Mouse (Mus musculus) heart, embryonic 13.5 days (tissue): ENCODE data around the gene Palm3. TPM values are rescaled to one million over a fixed set of nuclear protein-coding genes. Genes with fewer than 3 reads are reported as not detected.
A peak's percentile ranks its signal among the peaks of the same experiment; 100 is the strongest.
"Not testable (repeated sequence)": the region's sequence is repeated elsewhere in the genome, so short reads cannot be mapped to it uniquely, and the experiment has no call there.

Source experiments
- ATAC-seq: fragments of 200-750 bp; cut with Nextera tagmentation; 2 replicates; pipeline ENCODE4 v1.8.0; 2017; ENCODE audit warnings: moderate TSS enrichment; ENCODE audit not compliant: insufficient number of reproducible peaks, low FRiP score, low TSS enrichment; ENCODE audit errors: extremely low read depth
- H3K27ac ChIP-seq: fragments of 300-500 bp; sonication (generic); replicated peaks from 2 replicates; pipeline ENCODE4 v1.5.1; 2015; ENCODE audit warnings: moderate library complexity, mild to moderate bottlenecking, inconsistent platforms
- H3K27me3 ChIP-seq: fragments of 300-500 bp; sonication (generic); replicated peaks from 2 replicates; pipeline ENCODE4 v1.6.1; 2015; ENCODE audit warnings: mild to moderate bottlenecking, inconsistent platforms
- H3K36me3 ChIP-seq: fragments of 300-500 bp; sonication (generic); 2 replicates; pipeline ENCODE4 v1.6.1; 2015; ENCODE audit warnings: mild to moderate bottlenecking, inconsistent platforms
- H3K4me1 ChIP-seq: fragments of 300-500 bp; sonication (generic); 2 replicates; pipeline ENCODE4 v1.6.1; 2015; ENCODE audit warnings: inconsistent platforms
- H3K4me2 ChIP-seq: fragments of 300-500 bp; sonication (generic); 2 replicates; pipeline ENCODE4 v1.6.1; 2015; ENCODE audit warnings: inconsistent platforms, mild to moderate bottlenecking, moderate library complexity
- H3K4me3 ChIP-seq: fragments of 300-500 bp; sonication (generic); 2 replicates; pipeline ENCODE4 v1.5.1; 2015; ENCODE audit warnings: moderate library complexity, mild to moderate bottlenecking, inconsistent platforms
- H3K9ac ChIP-seq: fragments of 300-500 bp; sonication (generic); 2 replicates; pipeline ENCODE4 v1.6.1; 2015; ENCODE audit warnings: inconsistent platforms, mild to moderate bottlenecking, moderate library complexity
- H3K9me3 ChIP-seq: fragments of 300-500 bp; sonication (generic); 2 replicates; pipeline ENCODE4 v1.6.1; 2016; ENCODE audit warnings: inconsistent platforms
- WGBS: fragments of 180-500 bp; shearing (Covaris S2); methylation state at CpG from one replicate; pipeline ENCODE4 v1.1.7; 2015; ENCODE audit warnings: mixed read lengths; 5-methylcytosine and 5-hydroxymethylcytosine counted together
- polyA plus RNA-seq: library from polyadenylated mRNA; unstranded; fragments of >200 nt; fragmentation: Nextera tagmentation; extraction: Ambion mirVana; gene quantifications from 2 replicates; pipeline ENCODE4 v1.2.1, GENCODE M21; 2015

Palm3 gene
- polyA plus RNA-seq, 1 experiment from 2014 or later: 1.6 TPM

GRCm38 (mm10) chr8:83998231-83999056 lies 22.8 kb upstream of the Palm3 start:
- Histone ChIP-seq H3K36me3 (peaks cover 56% of the 10 kb centered on the region), H3K9me3 (no peaks in the 10 kb centered on the region), H3K4me3 (peak overlapping the region; percentile 83), H3K27me3 (peaks cover 16% of the 10 kb centered on the region), H3K4me1 (peaks cover 30% of the 10 kb centered on the region), H3K9ac (peak overlapping the region; percentile 93), H3K27ac (peak overlapping the region; percentile 88), H3K4me2 (peak overlapping the region; percentile 91)
- 2% methylated on average over 60 of the region's 92 CpGs for WGBS
- 0 out of 2 replicates have a peak, but pooled peaks have one; percentile 1 for ATAC-seq

- peak overlapping the region; percentile 93 for H3K9ac ChIP-seq
- H3K9me3 ChIP-seq: no peaks in the 10 kb centered on the region
- WGBS: 65% methylated on average over 16 of the region's 16 CpGs
- no peak for ATAC-seq
- peak overlapping the region; percentile 88; the same call in 1 of the 2 replicates for H3K27ac ChIP-seq
- peak overlapping the region; percentile 91 for H3K4me2 ChIP-seq
- H3K4me1 ChIP-seq: peaks cover 38% of the 10 kb centered on the region
- H3K36me3 ChIP-seq: peaks cover 49% of the 10 kb centered on the region
- H3K27me3 ChIP-seq: peaks cover 16% of the 10 kb centered on the region
- H3K4me3 ChIP-seq: peak overlapping the region; percentile 83
These were observed 22.1 kb upstream of the Palm3 start for GRCm38 (mm10) chr8:83999057-83999705.

- Histone ChIP-seq H3K27ac (no peak overlapping the region), H3K4me2 (no peak overlapping the region; the same call in 1 of the 2 replicates), H3K4me3 (peak overlapping the region; percentile 83; the same call in 1 of the 2 replicates), H3K9me3 (no peaks in the 10 kb centered on the region), H3K27me3 (peaks cover 16% of the 10 kb centered on the region), H3K4me1 (peaks cover 40% of the 10 kb centered on the region), H3K9ac (peak overlapping the region; percentile 93), H3K36me3 (peaks cover 42% of the 10 kb centered on the region)
- ATAC-seq: no peak
- WGBS: 90% methylated on average over 2 of the region's 2 CpGs
These were observed 21.4 kb upstream of the Palm3 start for GRCm38 (mm10) chr8:83999825-84000224.

GRCm38 (mm10) chr8:84001281-84002000 lies 19.8 kb upstream of the Palm3 start, which contains the start of gene 1700067K01Rik:
Gene 1700067K01Rik (plus strand): TSS chr8:84001502.
- H3K27ac ChIP-seq: no peak within 1 kb of the TSS
- peaks cover 36% of the 10 kb centered on the region for H3K36me3 ChIP-seq
- 43% methylated on average over 61 of the region's 61 CpGs for WGBS
- H3K4me3 ChIP-seq: peak within 1 kb of the TSS; percentile 20
- peak within 1 kb of the TSS; percentile 59 for H3K9ac ChIP-seq
- peak within 1 kb of the TSS; percentile 38 for H3K4me2 ChIP-seq
- ATAC-seq: no peak
- H3K27me3 ChIP-seq: peaks cover 16% of the 10 kb centered on the region
- no peaks in the 10 kb centered on the region for H3K9me3 ChIP-seq
- H3K4me1 ChIP-seq: peaks cover 37% of the 10 kb centered on the region

- WGBS: 65% methylated on average over 12 of the region's 12 CpGs
- Histone ChIP-seq H3K4me3 (peak overlapping the region; percentile 72; the same call in 1 of the 2 replicates), H3K36me3 (peaks cover 36% of the 10 kb centered on the region), H3K4me2 (no peak overlapping the region), H3K4me1 (peaks cover 36% of the 10 kb centered on the region), H3K9me3 (no peaks in the 10 kb centered on the region), H3K27ac (no peak overlapping the region), H3K27me3 (peaks cover 16% of the 10 kb centered on the region), H3K9ac (peak overlapping the region; percentile 37; the same call in 1 of the 2 replicates)
- no peak for ATAC-seq
These were observed 18.2 kb upstream of the Palm3 start for GRCm38 (mm10) chr8:84002957-84003611.

- Histone ChIP-seq H3K4me3 (peak overlapping the region; percentile 72), H3K36me3 (peaks cover 36% of the 10 kb centered on the region), H3K4me2 (peak overlapping the region; percentile 95), H3K9ac (peak overlapping the region; percentile 90), H3K27me3 (peaks cover 16% of the 10 kb centered on the region), H3K27ac (peak overlapping the region; percentile 80), H3K4me1 (peaks cover 34% of the 10 kb centered on the region), H3K9me3 (no peaks in the 10 kb centered on the region)
- ATAC-seq: no peak
- WGBS: 73% methylated on average over 6 of the region's 6 CpGs
These were observed 17.5 kb upstream of the Palm3 start for GRCm38 (mm10) chr8:84003612-84004246.

- Histone ChIP-seq H3K4me3 (peak overlapping the region; percentile 72), H3K9me3 (no peaks in the 10 kb centered on the region), H3K4me1 (peaks cover 25% of the 10 kb centered on the region), H3K9ac (peak overlapping the region; percentile 90), H3K27me3 (peaks cover 19% of the 10 kb centered on the region), H3K27ac (peak overlapping the region; percentile 80), H3K4me2 (peak overlapping the region; percentile 95), H3K36me3 (peaks cover 30% of the 10 kb centered on the region)
- WGBS: 1% methylated on average over 30 of the region's 30 CpGs
- ATAC-seq: peak; percentile 77; the same call in 1 of the 2 replicates
These were observed 16.6 kb upstream of the Palm3 start for GRCm38 (mm10) chr8:84004533-84005201.

- H3K4me1 ChIP-seq: peaks cover 29% of the 10 kb centered on the region
- not testable (repeated sequence) for ATAC-seq, H3K9me3 ChIP-seq, H3K9ac ChIP-seq, H3K27ac ChIP-seq, H3K4me3 ChIP-seq
- WGBS: 91% methylated on average over 7 of the region's 7 CpGs
- peak overlapping the region; percentile 95; the same call in 1 of the 2 replicates for H3K4me2 ChIP-seq
- peaks cover 25% of the 10 kb centered on the region for H3K27me3 ChIP-seq
- H3K36me3 ChIP-seq: peaks cover 22% of the 10 kb centered on the region
These were observed 15.8 kb upstream of the Palm3 start for GRCm38 (mm10) chr8:84005502-84005901.

- H3K4me1 ChIP-seq: peaks cover 43% of the 10 kb centered on the region
- no peak overlapping the region for H3K9ac ChIP-seq
- H3K9me3 ChIP-seq: no peaks in the 10 kb centered on the region
- 27% methylated on average over 7 of the region's 7 CpGs for WGBS
- ATAC-seq: no peak
- H3K4me3 ChIP-seq: no peak overlapping the region
- H3K4me2 ChIP-seq: no peak overlapping the region
- no peak overlapping the region for H3K27ac ChIP-seq
- no peaks in the 10 kb centered on the region for H3K36me3 ChIP-seq
- peaks cover 39% of the 10 kb centered on the region for H3K27me3 ChIP-seq
These were observed 12.9 kb upstream of the Palm3 start for GRCm38 (mm10) chr8:84008362-84008761.

- WGBS: 3% methylated on average over 11 of the region's 11 CpGs
- Histone ChIP-seq H3K4me1 (peaks cover 33% of the 10 kb centered on the region), H3K4me2 (peak overlapping the region; percentile 38), H3K9me3 (no peaks in the 10 kb centered on the region), H3K27me3 (peaks cover 50% of the 10 kb centered on the region), H3K4me3 (no peak overlapping the region; the same call in 1 of the 2 replicates), H3K9ac (no peak overlapping the region), H3K27ac (no peak overlapping the region), H3K36me3 (no peaks in the 10 kb centered on the region)
- ATAC-seq: no peak
These were observed 11.4 kb upstream of the Palm3 start for GRCm38 (mm10) chr8:84009876-84010275.
